Mouse (Mus musculus) forebrain, embryonic 13.5 days (tissue): ENCODE data around the gene Rnf43. TPM values are rescaled to one million over a fixed set of nuclear protein-coding genes. Genes with fewer than 3 reads are reported as not detected.

Source experiments
- ATAC-seq: fragments of 200-750 bp; cut with Nextera tagmentation; 2 replicates; pipeline ENCODE4 v1.8.0; 2017
- H3K27ac ChIP-seq: fragments of 300-500 bp; sonication (generic); 2 replicates; pipeline ENCODE4 v1.5.1; 2015; ENCODE audit warnings: inconsistent platforms, mild to moderate bottlenecking, moderate library complexity
- H3K27me3 ChIP-seq: fragments of 300-500 bp; sonication (generic); 2 replicates; pipeline ENCODE4 v1.6.1; 2015; ENCODE audit warnings: mild to moderate bottlenecking, inconsistent platforms
- H3K36me3 ChIP-seq: fragments of 300-500 bp; sonication (generic); 2 replicates; pipeline ENCODE4 v1.6.1; 2015; ENCODE audit warnings: mild to moderate bottlenecking, inconsistent platforms; ENCODE audit not compliant: poor library complexity, severe bottlenecking
- H3K4me1 ChIP-seq: fragments of 300-500 bp; sonication (generic); 2 replicates; pipeline ENCODE4 v1.6.1; 2015; ENCODE audit warnings: inconsistent platforms
- H3K4me2 ChIP-seq: fragments of 300-500 bp; sonication (generic); 2 replicates; pipeline ENCODE4 v1.6.1; 2015; ENCODE audit warnings: inconsistent platforms, mild to moderate bottlenecking, moderate library complexity
- H3K4me3 ChIP-seq: fragments of 300-500 bp; sonication (generic); 2 replicates; pipeline ENCODE4 v1.5.1; 2015; ENCODE audit warnings: mild to moderate bottlenecking, inconsistent platforms
- H3K9ac ChIP-seq: fragments of 300-500 bp; sonication (generic); 2 replicates; pipeline ENCODE4 v1.6.1; 2015; ENCODE audit warnings: mild to moderate bottlenecking, inconsistent platforms
- H3K9me3 ChIP-seq: fragments of 300-500 bp; sonication (generic); replicated peaks from 2 replicates; pipeline ENCODE4 v1.6.1; 2016; ENCODE audit warnings: inconsistent platforms
- WGBS: fragments of 180-500 bp; shearing (Covaris S2); methylation state at CpG from one replicate; pipeline ENCODE4 v1.1.7; 2015; 5-methylcytosine and 5-hydroxymethylcytosine counted together
- polyA plus RNA-seq: library from polyadenylated mRNA; unstranded; fragments of >200 nt; fragmentation: Nextera tagmentation; extraction: Ambion mirVana; gene quantifications from 2 replicates; pipeline ENCODE4 v1.2.1, GENCODE M21; 2015

The Rnf43 gene
- polyA plus RNA-seq, 1 experiment from 2014 or later, result 0.70 TPM

GRCm38 (mm10) chr11:87678976-87679375, 16.5 kb downstream of the Rnf43 start:
- Histone ChIP-seq H3K27me3 (no peaks in the 10 kb centered on the region), H3K4me1 (peaks cover 6% of the 10 kb centered on the region; the same call in 1 of the 2 replicates), H3K4me2 (no peak overlapping the region), H3K27ac (no peak overlapping the region), H3K9me3 (no peaks in the 10 kb centered on the region), H3K9ac (no peak overlapping the region), H3K36me3 (no peaks in the 10 kb centered on the region), H3K4me3 (no peak overlapping the region)
- WGBS, result 92% methylated on average over 7 of the region's 7 CpGs
- no peak for ATAC-seq

- no peak overlapping the region for H3K4me3 ChIP-seq
- no peak overlapping the region for H3K9ac ChIP-seq
- 86% methylated on average over 9 of the region's 9 CpGs for WGBS
- no peaks in the 10 kb centered on the region for H3K9me3 ChIP-seq
- H3K4me2 ChIP-seq, result no peak overlapping the region
- no peak for ATAC-seq
- no peaks in the 10 kb centered on the region for H3K36me3 ChIP-seq
- no peak overlapping the region for H3K27ac ChIP-seq
- no peaks in the 10 kb centered on the region for H3K27me3 ChIP-seq
- H3K4me1 ChIP-seq, result peaks cover 6% of the 10 kb centered on the region; the same call in 1 of the 2 replicates
Measured at GRCm38 (mm10) chr11:87680786-87681185, 18.3 kb downstream of the Rnf43 start.

- Histone ChIP-seq H3K4me1 (peaks cover 9% of the 10 kb centered on the region; the same call in 1 of the 2 replicates), H3K27me3 (no peaks in the 10 kb centered on the region), H3K4me2 (no peak overlapping the region), H3K36me3 (no peaks in the 10 kb centered on the region), H3K9ac (no peak overlapping the region), H3K9me3 (no peaks in the 10 kb centered on the region), H3K27ac (no peak overlapping the region), H3K4me3 (no peak overlapping the region)
- WGBS, result 93% methylated on average over 12 of the region's 12 CpGs
- no peak for ATAC-seq
Measured at GRCm38 (mm10) chr11:87682096-87682495, 19.6 kb downstream of the Rnf43 start.

GRCm38 (mm10) chr11:87682838-87683571, 20.5 kb downstream of the Rnf43 start:
- ATAC-seq, result no peak

GRCm38 (mm10) chr11:87686407-87686806, 23.9 kb downstream of the Rnf43 start:
- no peak for ATAC-seq
- Histone ChIP-seq H3K4me3 (no peak overlapping the region), H3K27ac (no peak overlapping the region), H3K4me2 (no peak overlapping the region), H3K9ac (no peak overlapping the region), H3K4me1 (peaks cover 28% of the 10 kb centered on the region), H3K9me3 (no peaks in the 10 kb centered on the region), H3K36me3 (no peaks in the 10 kb centered on the region), H3K27me3 (no peaks in the 10 kb centered on the region)
- 62% methylated on average over 7 of the region's 7 CpGs for WGBS

More at GRCm38 (mm10) chr11:87682838-87683571, 20.5 kb downstream of the Rnf43 start:
- Histone ChIP-seq H3K36me3 (no peaks in the 10 kb centered on the region), H3K9ac (no peak overlapping the region), H3K9me3 (no peaks in the 10 kb centered on the region), H3K4me3 (no peak overlapping the region), H3K27ac (no peak overlapping the region), H3K4me1 (peaks cover 9% of the 10 kb centered on the region; the same call in 1 of the 2 replicates), H3K4me2 (no peak overlapping the region), H3K27me3 (no peaks in the 10 kb centered on the region)
- 42% methylated on average over 13 of the region's 13 CpGs for WGBS

- H3K9me3 ChIP-seq, result no peaks in the 10 kb centered on the region
- no peak overlapping the region for H3K4me3 ChIP-seq
- H3K27ac ChIP-seq, result no peak overlapping the region; the same call in 1 of the 2 replicates
- WGBS, result 76% methylated on average over 15 of the region's 15 CpGs
- no peak for ATAC-seq
- peaks cover 28% of the 10 kb centered on the region for H3K4me1 ChIP-seq
- no peak overlapping the region for H3K9ac ChIP-seq
- no peaks in the 10 kb centered on the region for H3K27me3 ChIP-seq
- H3K4me2 ChIP-seq, result no peak overlapping the region
- no peaks in the 10 kb centered on the region for H3K36me3 ChIP-seq
Measured at GRCm38 (mm10) chr11:87687246-87688225, 25.0 kb downstream of the Rnf43 start.

GRCm38 (mm10) chr11:87688478-87689203, 26.1 kb downstream of the Rnf43 start:
- Histone ChIP-seq H3K4me1 (peaks cover 22% of the 10 kb centered on the region), H3K27me3 (no peaks in the 10 kb centered on the region), H3K9me3 (no peaks in the 10 kb centered on the region), H3K36me3 (no peaks in the 10 kb centered on the region), H3K27ac (peak overlapping the region; percentile 57; the same call in 1 of the 2 replicates), H3K9ac (no peak overlapping the region), H3K4me2 (no peak overlapping the region), H3K4me3 (no peak overlapping the region)
- no peak for ATAC-seq
- WGBS, result 90% methylated on average over 11 of the region's 11 CpGs

- H3K27ac ChIP-seq, result peak overlapping the region; percentile 57; the same call in 1 of the 2 replicates
- H3K36me3 ChIP-seq, result no peaks in the 10 kb centered on the region
- peaks cover 22% of the 10 kb centered on the region for H3K4me1 ChIP-seq
- no peak overlapping the region for H3K4me3 ChIP-seq
- H3K27me3 ChIP-seq, result no peaks in the 10 kb centered on the region
- WGBS, result 19% methylated on average over 7 of the region's 7 CpGs
- peak; percentile 19; the same call in 1 of the 2 replicates for ATAC-seq
- no peaks in the 10 kb centered on the region for H3K9me3 ChIP-seq
- peak overlapping the region; percentile 3; the same call in 1 of the 2 replicates for H3K9ac ChIP-seq
- peak overlapping the region; percentile 21; the same call in 1 of the 2 replicates for H3K4me2 ChIP-seq
Measured at GRCm38 (mm10) chr11:87689402-87689808, 26.9 kb downstream of the Rnf43 start.

- Histone ChIP-seq H3K4me1 (peaks cover 22% of the 10 kb centered on the region), H3K4me3 (no peak overlapping the region), H3K4me2 (peak overlapping the region; percentile 21; the same call in 1 of the 2 replicates), H3K27me3 (no peaks in the 10 kb centered on the region), H3K9me3 (no peaks in the 10 kb centered on the region), H3K9ac (0 out of 2 replicates have a peak overlapping the region, but pooled peaks have one; percentile 3), H3K27ac (peak overlapping the region; percentile 57), H3K36me3 (no peaks in the 10 kb centered on the region)
- 74% methylated on average over 16 of the region's 16 CpGs for WGBS
- ATAC-seq, result no peak
Measured at GRCm38 (mm10) chr11:87690054-87690740, 27.7 kb downstream of the Rnf43 start.

GRCm38 (mm10) chr11:87697131-87697682, 34.7 kb downstream of the Rnf43 start:
- H3K4me3 ChIP-seq, result no peak overlapping the region
- no peaks in the 10 kb centered on the region for H3K36me3 ChIP-seq
- H3K4me1 ChIP-seq, result no peaks in the 10 kb centered on the region
- H3K27me3 ChIP-seq, result no peaks in the 10 kb centered on the region
- H3K9me3 ChIP-seq, result no peaks in the 10 kb centered on the region
- 86% methylated on average over 14 of the region's 14 CpGs for WGBS
- no peak overlapping the region for H3K4me2 ChIP-seq
- ATAC-seq, result no peak
- H3K27ac ChIP-seq, result no peak overlapping the region
- no peak overlapping the region for H3K9ac ChIP-seq

GRCm38 (mm10) chr11:87698126-87698525, 35.6 kb downstream of the Rnf43 start:
- H3K4me2 ChIP-seq, result no peak overlapping the region
- H3K4me3 ChIP-seq, result no peak overlapping the region
- no peaks in the 10 kb centered on the region for H3K9me3 ChIP-seq
- no peaks in the 10 kb centered on the region for H3K36me3 ChIP-seq
- ATAC-seq, result no peak
- no peaks in the 10 kb centered on the region for H3K4me1 ChIP-seq
- no peaks in the 10 kb centered on the region for H3K27me3 ChIP-seq
- no peak overlapping the region for H3K27ac ChIP-seq
- 85% methylated on average over 4 of the region's 4 CpGs for WGBS
- no peak overlapping the region for H3K9ac ChIP-seq
